Mouse (Mus musculus) layer of hippocampus, adult 2 months (tissue): ENCODE data around the gene Tbc1d19. TPM values are rescaled to one million over a fixed set of nuclear protein-coding genes. Genes with fewer than 3 reads are reported as not detected.
A peak's percentile ranks its signal among the peaks of the same experiment; 100 is the strongest.

Experiments used
- DNase-seq, 2 experiments: peaks; one replicate each; pipeline ENCODE4 v3.0.0; 2022; ENCODE audit warnings: low spot score in 2 of 2
- H3K27ac ChIP-seq: fragments of 200-600 bp; 2 replicates; pipeline ENCODE4 v1.8.1; 2022
- H3K4me3 ChIP-seq: fragments of 200-600 bp; 2 replicates; pipeline ENCODE4 v1.8.1; 2022; ENCODE audit warnings: mild to moderate bottlenecking
- CTCF ChIP-seq: fragments of 200-600 bp; conservative IDR thresholded peaks from 2 replicates; pipeline ENCODE4 v1.8.1; 2022; ENCODE audit warnings: antibody characterized with exemption, mild to moderate bottlenecking, moderate library complexity
- total RNA-seq, 2 experiments: library from RNA; stranded (reverse); gene quantifications; 2 replicates each; pipeline ENCODE4 v1.2.3; 2021

Gene Tbc1d19
- total RNA-seq, 2 experiments from 2014 or later, result 45.7 to 48.4 TPM

DNA sequence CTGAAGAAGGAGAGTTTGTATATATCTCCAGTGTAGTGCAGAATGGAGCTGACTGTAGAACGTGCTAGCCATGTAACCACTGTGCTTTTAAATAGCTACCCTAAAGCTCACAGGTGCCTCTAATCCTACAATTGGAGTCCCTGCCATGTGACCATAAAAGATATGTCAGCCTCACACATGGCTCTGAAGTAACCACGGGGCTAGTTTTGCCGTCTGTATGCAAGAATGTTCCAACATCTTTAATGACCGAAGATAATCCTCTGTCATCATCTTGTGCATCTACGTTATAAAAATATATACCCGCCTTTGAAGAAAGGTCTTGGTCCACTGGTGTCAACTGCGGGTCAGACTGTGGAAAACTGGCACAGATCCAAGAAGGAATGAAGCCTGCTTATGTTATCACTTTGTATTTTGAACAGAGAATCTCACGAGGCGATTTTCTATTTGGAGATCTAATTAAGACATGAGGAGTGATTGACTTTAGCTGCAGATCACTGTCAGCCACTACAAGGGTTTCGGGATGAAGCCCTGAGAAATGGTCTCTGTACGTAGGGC is 117.0 kb downstream of the Tbc1d19 start:
- H3K4me3 ChIP-seq, result no peak overlapping the region
- no peak overlapping the region for H3K27ac ChIP-seq
- no peak for TF ChIP-seq CTCF
- no peak for DNase-seq

DNA sequence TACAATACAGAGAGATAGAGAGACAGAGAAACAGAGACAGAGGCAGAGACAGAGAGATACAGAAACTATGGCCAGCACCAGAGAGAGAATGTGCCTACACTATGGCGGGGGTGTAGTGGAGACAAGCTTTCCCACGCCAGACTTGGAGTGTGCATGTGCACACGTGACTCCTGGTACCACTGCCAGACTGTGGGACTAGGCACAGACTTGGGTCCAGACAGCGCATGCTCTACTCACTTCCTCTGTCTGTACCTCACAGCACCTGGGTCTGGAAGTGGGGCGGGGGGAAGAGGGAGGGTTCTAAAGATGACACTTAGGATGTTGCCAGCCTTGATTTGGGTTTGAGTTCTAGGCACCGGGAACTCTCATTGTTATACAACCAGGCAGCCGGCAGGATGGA is 118.5 kb downstream of the Tbc1d19 start:
- H3K27ac ChIP-seq, result no peak overlapping the region
- H3K4me3 ChIP-seq, result no peak overlapping the region
- DNase-seq, result no peak
- no peak for TF ChIP-seq CTCF

DNA sequence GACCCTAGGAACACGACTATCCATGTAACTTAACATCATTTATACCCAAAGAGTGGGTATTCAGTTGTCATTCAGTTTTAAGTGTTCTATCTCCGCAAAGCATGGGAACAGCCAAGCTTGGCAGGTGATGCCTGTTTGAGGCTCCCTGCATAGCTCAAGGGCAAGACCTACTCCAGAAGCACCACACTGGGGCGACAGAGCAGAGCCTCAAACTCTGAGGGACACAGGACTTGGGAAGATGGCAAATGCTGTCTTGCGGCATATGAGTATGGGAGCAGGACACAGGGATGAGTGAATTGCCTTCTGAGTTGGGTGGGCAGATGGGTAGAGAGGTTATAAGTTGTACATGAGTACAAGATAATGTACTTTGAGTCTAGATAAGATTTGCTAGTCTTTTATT is 119.1 kb downstream of the Tbc1d19 start:
- DNase-seq, result no peak
- TF ChIP-seq CTCF, result 0 out of 2 replicates have a peak, but pooled peaks have one; percentile 17
- H3K27ac ChIP-seq, result no peak overlapping the region
- H3K4me3 ChIP-seq, result no peak overlapping the region

DNA sequence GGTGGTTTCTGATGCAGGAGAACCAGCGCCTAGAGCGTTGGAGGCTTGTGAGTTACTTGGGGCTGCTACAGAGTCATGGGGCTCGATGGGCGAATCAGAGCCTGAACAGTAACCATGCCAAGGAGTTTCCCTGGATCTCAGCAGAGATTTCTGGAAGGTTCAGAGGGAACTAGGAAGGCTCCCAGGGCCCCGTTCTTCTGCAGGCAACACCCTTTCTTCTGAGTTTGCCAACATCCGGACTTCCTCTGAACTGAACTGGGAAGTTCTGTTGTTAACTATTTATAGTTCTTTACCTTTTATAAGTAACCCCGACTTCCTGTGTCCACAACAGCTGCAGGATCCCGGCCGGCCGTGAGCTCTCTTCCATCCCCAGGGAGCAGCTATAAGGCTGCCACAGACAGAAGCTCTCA is 119.8 kb downstream of the Tbc1d19 start:
- TF ChIP-seq CTCF, result no peak
- H3K4me3 ChIP-seq, result no peak overlapping the region
- peak overlapping the region; percentile 25; the same call in 1 of the 2 replicates for H3K27ac ChIP-seq
- no peak for DNase-seq

DNA sequence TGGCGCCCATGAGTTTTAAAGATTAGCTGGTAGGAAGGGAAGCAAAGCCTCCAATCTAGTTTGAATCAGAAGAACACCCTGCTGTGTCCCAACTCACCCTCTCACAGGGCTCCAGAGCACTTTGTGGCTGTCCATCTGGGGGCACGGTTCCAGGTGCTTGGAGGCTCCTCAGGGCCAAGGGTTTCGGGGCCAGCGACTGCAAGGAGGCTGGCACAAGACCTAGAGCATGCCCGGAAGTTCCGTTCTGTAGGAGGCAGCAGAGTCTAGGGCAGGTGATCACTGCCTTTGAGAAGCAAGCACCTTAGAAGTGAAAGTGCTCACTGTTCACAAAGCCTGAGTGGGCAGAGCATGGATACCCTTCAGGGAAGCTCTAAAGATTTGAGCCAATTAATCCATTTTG is 120.4 kb downstream of the Tbc1d19 start:
- no peak for DNase-seq
- Histone ChIP-seq H3K27ac (peak overlapping the region; percentile 10; the same call in 1 of the 2 replicates), H3K4me3 (no peak overlapping the region)
- TF ChIP-seq CTCF, result peak; percentile 22

DNA sequence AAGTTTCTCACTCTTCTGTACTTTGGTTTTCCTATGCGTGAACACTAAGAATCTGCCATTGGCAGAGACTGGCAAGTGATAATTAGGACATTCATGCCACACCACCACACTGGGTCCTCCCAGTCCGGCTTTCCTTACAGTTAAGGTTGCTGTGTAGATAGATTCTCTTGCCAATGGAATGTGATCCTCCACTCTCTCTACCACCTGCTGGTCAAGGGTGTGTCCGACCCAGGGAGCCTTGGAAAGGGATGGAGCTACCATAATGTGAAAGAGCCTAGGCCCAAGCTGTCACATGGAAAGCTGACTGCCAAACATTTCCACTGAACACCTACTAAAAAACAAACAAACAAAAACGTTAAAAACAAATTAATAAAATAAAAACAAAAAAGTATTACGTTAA is 121.6 kb downstream of the Tbc1d19 start:
- no peak overlapping the region for H3K4me3 ChIP-seq
- TF ChIP-seq CTCF, result no peak
- H3K27ac ChIP-seq, result no peak overlapping the region

DNA sequence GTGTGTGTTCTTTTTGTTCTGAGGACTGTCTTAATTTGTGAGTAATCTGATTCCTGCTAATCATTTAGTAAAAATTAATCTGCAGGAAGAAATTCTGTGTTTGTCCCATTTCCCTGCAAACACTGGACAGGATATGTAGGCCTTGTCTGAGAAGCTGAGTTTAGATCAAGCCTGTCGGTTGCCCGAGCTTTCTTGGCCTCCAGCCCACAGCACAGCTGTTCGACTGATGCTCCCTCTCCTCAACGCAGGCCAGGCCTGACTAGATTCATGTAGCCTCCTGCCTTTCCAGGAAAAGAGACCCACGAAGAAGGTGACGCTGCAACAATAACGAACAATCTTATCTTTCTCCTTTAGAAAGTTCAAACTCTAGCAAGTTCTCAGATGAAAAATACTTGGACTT is 124.2 kb downstream of the Tbc1d19 start:
- H3K4me3 ChIP-seq, result no peak overlapping the region
- TF ChIP-seq CTCF, result no peak
- no peak for DNase-seq
- H3K27ac ChIP-seq, result no peak overlapping the region

More for the DNA sequence above, 121.6 kb downstream of the Tbc1d19 start:
- DNase-seq, result no peak

DNA sequence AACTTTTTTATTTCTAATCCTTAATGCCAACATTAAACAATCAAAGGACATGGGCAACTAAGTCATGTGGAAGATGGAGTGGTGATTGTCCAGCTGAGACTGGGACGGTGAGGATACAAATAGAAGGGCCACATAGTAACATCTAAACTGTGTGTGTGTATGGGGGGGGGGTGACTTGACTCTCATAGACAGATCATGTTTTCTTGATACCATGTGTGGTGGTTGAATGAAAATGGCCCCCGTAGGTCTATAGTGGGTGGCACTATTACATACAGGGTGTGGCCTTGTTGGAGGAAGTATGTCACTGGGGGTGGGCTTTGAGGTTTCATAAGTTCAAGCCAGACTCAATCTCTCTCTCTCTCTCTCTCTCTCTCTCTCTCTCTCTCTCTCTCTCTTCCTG is 124.6 kb downstream of the Tbc1d19 start:
- no peak for TF ChIP-seq CTCF

DNA sequence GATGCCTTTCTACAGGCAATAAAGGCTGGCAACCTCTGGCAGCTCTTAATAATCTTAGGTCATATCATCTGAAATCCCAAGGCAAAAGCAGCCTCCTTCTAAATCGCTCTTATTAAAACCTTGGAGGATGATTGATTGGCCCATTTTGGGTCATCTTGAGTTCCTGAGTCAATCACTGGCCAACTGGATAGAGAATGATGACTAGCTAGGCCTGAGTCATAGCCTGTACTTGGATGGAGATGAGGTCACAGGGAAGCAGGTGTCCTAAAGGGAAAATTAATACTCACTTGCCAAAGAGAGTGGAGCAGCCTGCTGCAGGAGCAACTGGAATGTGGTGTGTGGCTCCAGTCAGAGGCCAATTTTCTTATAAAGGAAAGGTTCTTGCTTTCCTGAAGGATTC is 125.4 kb downstream of the Tbc1d19 start:
- DNase-seq, result no peak
- Histone ChIP-seq H3K27ac (no peak overlapping the region), H3K4me3 (no peak overlapping the region)
- no peak for TF ChIP-seq CTCF

More for the DNA sequence above, 124.6 kb downstream of the Tbc1d19 start:
- no peak overlapping the region for H3K27ac ChIP-seq
- no peak overlapping the region for H3K4me3 ChIP-seq
- DNase-seq, result no peak

DNA sequence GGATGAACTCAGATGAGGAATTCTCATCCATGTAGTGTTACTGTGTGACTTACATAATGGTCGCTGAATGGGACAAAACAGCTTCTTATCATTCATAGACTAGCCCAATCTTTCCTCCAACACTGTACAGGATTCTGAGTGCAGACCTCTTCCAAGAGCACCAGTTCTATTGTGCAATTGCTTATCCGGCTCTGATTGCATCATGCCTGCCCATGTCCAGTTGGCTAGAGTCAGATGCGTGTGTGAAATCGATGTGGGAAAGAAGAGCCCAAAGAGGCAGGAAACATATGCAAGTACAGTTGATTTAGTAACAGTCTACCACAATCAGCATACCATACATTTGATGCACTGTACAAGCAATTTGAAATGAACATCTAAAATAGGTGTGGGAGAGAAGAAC is 127.8 kb downstream of the Tbc1d19 start:
- no peak for TF ChIP-seq CTCF
- no peak overlapping the region for H3K4me3 ChIP-seq
- H3K27ac ChIP-seq, result no peak overlapping the region
- DNase-seq, result no peak

DNA sequence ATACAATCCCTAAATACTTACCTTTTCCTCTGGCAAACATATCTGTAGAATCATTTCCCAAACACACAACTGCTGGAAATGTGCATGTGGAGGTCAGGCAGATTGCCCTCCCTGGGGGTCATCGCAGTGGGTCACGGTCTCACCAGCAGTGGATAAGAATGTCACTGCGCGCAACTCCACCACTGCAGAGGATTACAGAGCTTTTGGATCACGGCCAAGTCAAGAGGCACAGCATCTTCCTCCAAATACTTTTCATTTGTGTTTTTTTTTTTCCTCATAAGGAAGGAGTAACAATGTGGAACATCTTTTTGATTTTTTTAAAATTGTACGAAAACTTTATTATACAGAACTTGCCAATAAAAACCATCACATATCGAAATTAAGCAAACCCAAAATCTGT is 129.6 kb downstream of the Tbc1d19 start:
- Histone ChIP-seq H3K4me3 (no peak overlapping the region), H3K27ac (no peak overlapping the region)
- no peak for DNase-seq
- no peak for TF ChIP-seq CTCF

DNA sequence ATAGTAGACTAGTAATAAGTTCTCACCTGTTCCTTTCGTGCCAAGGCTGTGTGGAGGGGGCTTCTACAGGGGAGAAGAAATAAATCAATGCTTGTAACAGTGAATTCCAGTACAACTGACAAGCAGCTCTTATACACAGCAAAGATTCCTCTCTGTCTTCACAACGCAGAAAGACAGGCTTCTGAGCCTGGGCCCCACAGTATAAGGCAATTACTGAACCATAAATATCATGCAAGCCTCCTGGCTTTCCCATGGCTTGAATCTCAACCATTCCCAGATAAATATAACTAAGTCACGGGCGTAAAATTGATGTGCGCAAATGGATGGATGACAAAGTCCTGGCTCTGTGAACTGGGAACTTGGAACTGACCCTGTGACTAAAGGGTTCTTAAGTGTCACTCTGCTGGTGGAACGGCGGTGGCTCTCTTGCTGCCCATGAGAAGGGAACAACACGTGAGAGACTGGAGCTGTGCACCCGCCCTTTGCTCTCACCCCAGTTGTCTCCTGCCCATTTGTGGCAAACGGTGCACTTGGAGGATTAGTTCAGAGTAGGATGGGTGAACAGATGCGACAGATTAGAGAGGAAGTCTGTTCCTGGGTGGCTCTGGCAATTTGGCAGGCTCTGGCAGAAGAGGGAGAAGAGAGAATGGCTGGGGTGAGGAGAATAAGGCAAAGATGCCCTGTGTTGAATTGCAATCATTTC is 132.1 kb downstream of the Tbc1d19 start:
- Histone ChIP-seq H3K27ac (peak overlapping the region; percentile 78), H3K4me3 (no peak overlapping the region)
- DNase-seq, result peak; percentile 39 to 45
- TF ChIP-seq CTCF, result no peak

DNA sequence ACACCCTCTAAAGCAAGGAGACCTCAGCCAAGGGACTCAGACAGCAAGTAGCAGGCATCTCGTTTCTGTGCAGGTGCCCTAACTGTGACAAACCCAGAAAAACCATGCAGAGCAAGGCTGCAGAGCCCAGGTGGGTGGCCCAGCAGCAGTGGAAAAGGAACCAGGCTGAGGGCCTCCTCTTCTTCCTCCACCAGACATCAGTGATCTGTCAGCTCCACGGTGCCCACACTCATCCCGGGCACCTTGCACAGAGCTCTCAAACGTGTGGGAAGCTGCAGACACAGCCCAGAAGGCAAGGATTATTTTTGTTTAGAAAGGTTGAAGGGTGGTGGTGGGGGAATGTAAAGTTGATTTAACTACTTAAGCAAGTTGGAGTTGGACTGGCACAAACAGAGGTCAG is 132.9 kb downstream of the Tbc1d19 start:
- Histone ChIP-seq H3K4me3 (no peak overlapping the region), H3K27ac (peak overlapping the region; percentile 78)
- no peak for TF ChIP-seq CTCF
- DNase-seq, result no peak

DNA sequence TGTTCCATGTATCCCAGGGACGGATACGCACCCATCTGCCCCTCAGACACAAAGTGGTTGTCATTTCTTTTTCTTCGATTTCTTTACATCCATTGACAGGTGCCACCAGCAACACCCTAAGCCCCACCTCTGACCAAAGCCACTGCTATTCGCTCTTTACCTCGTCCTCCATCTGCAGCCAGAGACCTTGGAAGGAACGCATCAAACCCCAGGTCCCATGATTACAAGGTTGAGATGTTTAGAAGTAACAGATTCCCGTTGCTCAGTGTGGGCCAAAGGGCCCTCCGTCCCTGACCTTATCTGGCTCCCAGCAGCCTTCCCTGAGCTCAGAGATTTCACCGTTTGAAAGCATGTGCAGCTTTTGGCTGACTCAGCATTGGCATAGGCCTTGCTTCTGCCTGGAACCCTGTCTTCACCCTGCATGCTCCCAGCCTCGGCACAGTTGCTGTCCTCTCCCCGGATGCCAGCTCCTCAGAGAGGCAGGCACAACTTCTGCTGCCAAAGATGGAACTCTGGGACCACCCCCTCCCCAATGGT is 134.0 kb downstream of the Tbc1d19 start:
- Histone ChIP-seq H3K27ac (no peak overlapping the region), H3K4me3 (no peak overlapping the region)
- no peak for TF ChIP-seq CTCF
- no peak for DNase-seq
